Mouse (Mus musculus) lung, embryonic 15.5 days (tissue): Measurements from ENCODE around the gene Gm37240. TPM values are rescaled to one million over a fixed set of nuclear protein-coding genes. Genes with fewer than 3 reads are reported as not detected.

ENCODE experiments used
- ATAC-seq: fragments of 200-750 bp; cut with Nextera tagmentation; 2 replicates; pipeline ENCODE4 v1.8.0; 2017; ENCODE audit warnings: moderate number of reproducible peaks, borderline replicate concordance; ENCODE audit not compliant: low FRiP score, low TSS enrichment; ENCODE audit errors: extremely low read depth
- H3K27ac ChIP-seq: fragments of 300-500 bp; sonication (generic); 2 replicates; pipeline ENCODE4 v1.5.1; 2015; ENCODE audit warnings: moderate library complexity, mild to moderate bottlenecking, inconsistent platforms
- H3K27me3 ChIP-seq: fragments of 300-500 bp; sonication (generic); 2 replicates; pipeline ENCODE4 v1.6.1; 2015; ENCODE audit warnings: inconsistent platforms
- H3K36me3 ChIP-seq: fragments of 300-500 bp; sonication (generic); 2 replicates; pipeline ENCODE4 v1.6.1; 2015; ENCODE audit warnings: inconsistent platforms
- H3K4me1 ChIP-seq: fragments of 300-500 bp; sonication (generic); 2 replicates; pipeline ENCODE4 v1.6.1; 2015; ENCODE audit warnings: inconsistent platforms
- H3K4me2 ChIP-seq: fragments of 300-500 bp; sonication (generic); 2 replicates; pipeline ENCODE4 v1.6.1; 2015; ENCODE audit warnings: inconsistent platforms, mild to moderate bottlenecking, moderate library complexity
- H3K4me3 ChIP-seq: fragments of 300-500 bp; sonication (generic); 2 replicates; pipeline ENCODE4 v1.5.1; 2015; ENCODE audit warnings: mild to moderate bottlenecking, inconsistent platforms
- H3K9ac ChIP-seq: fragments of 300-500 bp; sonication (generic); 2 replicates; pipeline ENCODE4 v1.6.1; 2015; ENCODE audit warnings: inconsistent platforms
- H3K9me3 ChIP-seq: fragments of 300-500 bp; sonication (generic); 2 replicates; pipeline ENCODE4 v1.6.1; 2016; ENCODE audit warnings: inconsistent platforms
- WGBS: fragments of 180-500 bp; shearing (Covaris S2); methylation state at CpG from one replicate; pipeline ENCODE4 v1.1.7; 2015; 5-methylcytosine and 5-hydroxymethylcytosine counted together
- polyA plus RNA-seq: library from polyadenylated mRNA; unstranded; fragments of >200 nt; fragmentation: Nextera tagmentation; extraction: Ambion mirVana; gene quantifications from 2 replicates; pipeline ENCODE4 v1.2.1, GENCODE M21; 2015

Gene Gm37240
- polyA plus RNA-seq, 1 experiment from 2014 or later: 8.8 TPM

- no peak for ATAC-seq
- H3K27ac ChIP-seq: no peak overlapping the region
- H3K4me2 ChIP-seq: no peak overlapping the region
- 58% methylated on average over 12 of the region's 12 CpGs for WGBS
- H3K27me3 ChIP-seq: no peaks in the 10 kb centered on the region
- H3K9me3 ChIP-seq: no peaks in the 10 kb centered on the region
- H3K4me3 ChIP-seq: no peak overlapping the region
- no peak overlapping the region for H3K9ac ChIP-seq
- H3K4me1 ChIP-seq: peaks cover 2% of the 10 kb centered on the region; the same call in 1 of the 2 replicates
- no peaks in the 10 kb centered on the region for H3K36me3 ChIP-seq
These were observed 715.2 kb downstream of the Gm37240 start for GRCm38 (mm10) chr3:85172096-85172495.

DNA sequence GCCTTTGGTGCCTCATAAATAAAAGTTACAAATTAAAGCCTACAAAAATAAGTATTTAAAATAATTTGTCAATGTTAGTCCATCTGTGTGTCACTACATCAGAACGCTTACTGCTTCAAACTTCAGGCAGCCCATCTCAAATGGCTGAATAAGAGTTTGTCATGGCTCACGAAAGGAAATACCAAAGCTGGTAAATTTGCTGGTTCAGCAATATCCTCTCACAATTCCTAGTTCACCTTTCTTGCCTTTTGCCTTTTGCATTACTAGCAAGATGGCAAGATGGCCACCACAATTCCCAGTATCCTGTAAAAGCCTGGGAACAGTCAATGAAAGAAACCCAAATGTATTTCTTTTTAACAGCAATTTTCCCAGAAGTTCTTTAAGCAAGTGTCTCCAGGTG, 718.5 kb downstream of the Gm37240 start:
- Histone ChIP-seq H3K4me2 (no peak overlapping the region), H3K27me3 (no peaks in the 10 kb centered on the region), H3K36me3 (no peaks in the 10 kb centered on the region), H3K4me1 (no peaks in the 10 kb centered on the region), H3K27ac (no peak overlapping the region), H3K4me3 (no peak overlapping the region), H3K9me3 (no peaks in the 10 kb centered on the region), H3K9ac (no peak overlapping the region)
- ATAC-seq: no peak
- WGBS: 77% methylated on average over 2 of the region's 2 CpGs

DNA sequence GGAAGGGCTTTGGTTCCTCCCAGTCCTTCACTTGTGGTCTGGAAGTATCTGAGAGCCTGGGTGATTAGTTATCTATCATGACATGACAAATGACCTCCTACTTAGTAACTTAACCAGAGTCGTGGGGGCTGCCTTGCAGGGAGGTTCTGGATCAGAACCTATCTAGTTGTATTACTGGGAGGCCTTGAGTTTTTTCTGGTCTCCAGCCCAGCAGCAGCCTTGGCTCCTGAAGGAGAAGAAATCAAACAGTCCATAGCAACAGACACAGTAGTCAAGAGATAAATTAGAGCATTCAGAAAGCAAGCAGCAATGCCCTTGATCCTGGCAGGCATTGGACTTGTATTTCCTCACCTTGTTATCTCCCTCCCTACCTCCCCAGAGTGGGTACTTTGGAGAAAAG, 722.4 kb downstream of the Gm37240 start:
- ATAC-seq: no peak
- H3K4me1 ChIP-seq: no peaks in the 10 kb centered on the region
- WGBS: 36% methylated on average over 1 of the region's 1 CpGs

DNA sequence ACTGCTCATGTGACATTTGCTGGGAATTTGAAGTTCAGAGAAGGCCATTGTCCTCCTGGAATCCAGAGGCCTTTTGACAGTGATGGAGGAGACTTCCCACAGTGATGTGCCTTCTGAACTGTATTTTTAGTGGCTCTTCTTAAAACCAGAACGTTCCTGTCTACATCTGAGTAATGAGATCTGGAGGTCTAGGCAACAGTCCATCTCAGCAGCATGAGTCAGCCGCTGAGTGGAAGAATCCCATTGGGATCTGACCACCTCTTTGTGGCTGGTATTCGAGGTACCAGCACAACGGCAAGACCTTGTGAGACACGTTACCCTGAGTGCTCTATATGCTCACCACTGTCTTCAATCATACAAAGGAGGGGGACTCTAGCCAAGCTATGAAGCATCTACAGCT, 723.9 kb downstream of the Gm37240 start:
- no peak overlapping the region for H3K9ac ChIP-seq
- no peak overlapping the region for H3K4me2 ChIP-seq
- 87% methylated on average over 5 of the region's 5 CpGs for WGBS
- no peaks in the 10 kb centered on the region for H3K36me3 ChIP-seq
- H3K9me3 ChIP-seq: no peaks in the 10 kb centered on the region
- H3K4me1 ChIP-seq: no peaks in the 10 kb centered on the region
- no peak for ATAC-seq
- H3K27me3 ChIP-seq: no peaks in the 10 kb centered on the region
- H3K4me3 ChIP-seq: no peak overlapping the region
- no peak overlapping the region for H3K27ac ChIP-seq

More for the DNA sequence above, 722.4 kb downstream of the Gm37240 start:
- no peak overlapping the region for H3K27ac ChIP-seq
- H3K27me3 ChIP-seq: no peaks in the 10 kb centered on the region
- no peak overlapping the region for H3K9ac ChIP-seq
- H3K36me3 ChIP-seq: no peaks in the 10 kb centered on the region
- H3K4me2 ChIP-seq: no peak overlapping the region
- H3K4me3 ChIP-seq: no peak overlapping the region
- no peaks in the 10 kb centered on the region for H3K9me3 ChIP-seq

DNA sequence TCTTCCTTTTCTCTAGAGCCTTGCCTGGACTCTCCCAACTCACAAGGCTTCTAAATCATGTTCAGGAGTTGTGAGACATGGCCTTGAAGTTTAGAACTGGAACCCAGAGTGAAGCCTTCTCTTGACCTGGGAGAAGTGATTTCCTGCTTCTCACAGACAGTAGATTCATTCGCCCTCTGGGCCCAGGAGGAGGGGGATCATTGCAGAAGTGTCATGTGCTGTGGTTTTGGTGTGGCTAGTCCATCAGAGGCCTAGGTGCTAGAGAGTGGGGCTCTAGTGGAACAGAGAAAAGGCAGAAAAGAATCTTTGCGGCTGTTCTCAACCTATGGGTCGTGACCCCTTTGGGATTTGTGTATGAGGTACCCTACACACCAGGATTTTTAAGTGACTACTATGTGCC, 724.9 kb downstream of the Gm37240 start:
- Histone ChIP-seq H3K27me3 (no peaks in the 10 kb centered on the region), H3K27ac (no peak overlapping the region), H3K4me1 (no peaks in the 10 kb centered on the region), H3K9ac (no peak overlapping the region), H3K4me3 (no peak overlapping the region), H3K9me3 (no peaks in the 10 kb centered on the region), H3K36me3 (no peaks in the 10 kb centered on the region), H3K4me2 (no peak overlapping the region)
- 84% methylated on average over 3 of the region's 3 CpGs for WGBS
- ATAC-seq: no peak

DNA sequence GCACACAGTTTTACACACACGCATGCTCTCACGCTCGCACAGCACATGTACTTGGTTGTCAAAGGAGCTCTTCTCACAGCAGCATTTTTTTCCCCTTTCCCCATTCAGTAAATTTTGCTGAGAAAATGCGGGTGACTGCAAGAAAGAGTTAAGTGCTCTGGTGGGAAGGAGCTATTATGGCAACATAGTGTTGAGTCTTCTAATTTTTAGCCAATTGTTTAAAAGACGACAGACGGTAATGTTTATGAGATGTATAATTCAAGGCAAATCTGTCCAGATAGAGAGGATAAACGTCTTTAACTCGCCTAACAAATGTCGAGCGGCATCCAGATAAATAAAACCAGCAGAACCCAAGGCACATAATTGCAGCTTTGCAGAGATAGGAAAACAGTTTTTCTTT, 726.5 kb downstream of the Gm37240 start:
- H3K4me2 ChIP-seq: no peak overlapping the region
- H3K36me3 ChIP-seq: no peaks in the 10 kb centered on the region
- H3K27ac ChIP-seq: no peak overlapping the region
- no peak overlapping the region for H3K9ac ChIP-seq
- no peaks in the 10 kb centered on the region for H3K27me3 ChIP-seq
- H3K4me1 ChIP-seq: no peaks in the 10 kb centered on the region
- no peaks in the 10 kb centered on the region for H3K9me3 ChIP-seq
- ATAC-seq: no peak
- 51% methylated on average over 10 of the region's 10 CpGs for WGBS
- no peak overlapping the region for H3K4me3 ChIP-seq

DNA sequence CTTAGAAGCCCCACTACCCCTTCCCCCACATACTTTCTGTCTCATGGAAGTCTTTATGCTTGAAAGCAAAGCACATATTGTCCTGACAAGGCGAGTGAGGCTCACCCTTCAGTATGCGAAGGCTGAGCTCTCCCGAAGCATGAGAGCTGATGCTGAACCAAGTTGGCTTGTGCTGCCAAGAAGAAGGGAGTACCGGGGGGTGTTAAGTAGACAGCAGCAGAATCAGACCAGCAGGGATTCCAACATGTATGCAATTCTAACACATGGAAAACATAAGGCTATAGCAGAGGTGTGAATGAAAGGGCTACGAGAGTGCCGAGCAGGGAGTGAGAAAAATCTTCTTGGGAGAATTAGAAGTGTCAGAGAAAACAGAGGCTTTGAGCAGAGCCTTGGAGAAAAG, 727.7 kb downstream of the Gm37240 start:
- 60% methylated on average over 6 of the region's 6 CpGs for WGBS
- no peak overlapping the region for H3K9ac ChIP-seq

DNA sequence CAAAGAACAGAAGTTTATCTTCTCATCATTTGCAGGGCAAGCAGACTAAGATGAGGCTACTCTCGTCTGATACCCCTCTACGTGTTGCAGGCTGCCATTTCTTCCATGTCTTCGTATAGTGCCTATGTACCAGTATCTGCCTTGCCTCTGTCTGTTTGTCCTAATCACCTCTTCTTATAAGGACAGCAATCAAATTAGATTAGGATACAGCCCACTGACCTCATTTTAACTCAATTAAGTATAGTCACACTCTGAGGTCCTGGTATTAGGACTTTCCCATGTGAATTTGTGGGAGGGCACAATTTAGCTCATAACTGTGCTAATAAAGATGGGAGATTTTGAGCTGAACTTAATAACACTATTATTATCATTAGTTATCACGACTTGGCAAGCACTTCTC, 738.5 kb downstream of the Gm37240 start:
- Histone ChIP-seq H3K4me2 (no peak overlapping the region), H3K27me3 (no peaks in the 10 kb centered on the region), H3K9ac (no peak overlapping the region), H3K36me3 (no peaks in the 10 kb centered on the region), H3K27ac (no peak overlapping the region), H3K4me1 (no peaks in the 10 kb centered on the region), H3K9me3 (no peaks in the 10 kb centered on the region), H3K4me3 (no peak overlapping the region)
- WGBS: 80% methylated on average over 4 of the region's 4 CpGs
- no peak for ATAC-seq

More for the DNA sequence above, 727.7 kb downstream of the Gm37240 start:
- H3K9me3 ChIP-seq: no peaks in the 10 kb centered on the region
- no peak overlapping the region for H3K4me3 ChIP-seq
- H3K4me2 ChIP-seq: no peak overlapping the region
- no peaks in the 10 kb centered on the region for H3K36me3 ChIP-seq
- H3K4me1 ChIP-seq: no peaks in the 10 kb centered on the region
- no peaks in the 10 kb centered on the region for H3K27me3 ChIP-seq
- no peak for ATAC-seq
- H3K27ac ChIP-seq: no peak overlapping the region

GRCm38 (mm10) chr3:85148038-85148550, 739.2 kb downstream of the Gm37240 start:
- Histone ChIP-seq H3K9me3 (no peaks in the 10 kb centered on the region), H3K27me3 (no peaks in the 10 kb centered on the region), H3K4me1 (no peaks in the 10 kb centered on the region), H3K27ac (no peak overlapping the region), H3K9ac (no peak overlapping the region), H3K4me3 (no peak overlapping the region), H3K36me3 (no peaks in the 10 kb centered on the region), H3K4me2 (no peak overlapping the region)
- WGBS: 66% methylated on average over 6 of the region's 6 CpGs
- ATAC-seq: no peak

DNA sequence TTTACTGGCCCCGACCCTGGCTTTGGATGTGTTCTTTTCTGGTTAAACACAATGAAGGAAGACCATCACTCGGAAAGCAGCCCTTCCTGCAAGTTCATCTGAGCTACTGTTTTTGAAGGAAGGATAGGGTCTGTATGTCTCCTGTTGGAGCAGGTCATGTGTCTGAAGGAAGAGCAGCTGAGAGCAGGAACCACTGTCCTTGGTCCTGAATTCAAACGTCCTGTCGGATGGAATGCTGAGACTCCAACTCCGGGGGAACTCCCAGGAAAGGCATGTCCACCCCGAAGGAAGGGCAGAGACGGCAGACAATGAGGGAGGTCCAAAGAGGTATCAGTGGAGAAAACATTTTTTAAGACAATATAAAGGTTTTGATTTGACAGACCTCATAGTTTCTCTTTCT, 741.8 kb downstream of the Gm37240 start:
- no peaks in the 10 kb centered on the region for H3K27me3 ChIP-seq
- no peaks in the 10 kb centered on the region for H3K9me3 ChIP-seq
- no peak overlapping the region for H3K9ac ChIP-seq
- no peaks in the 10 kb centered on the region for H3K4me1 ChIP-seq
- no peak overlapping the region for H3K4me2 ChIP-seq
- no peak for ATAC-seq
- no peak overlapping the region for H3K4me3 ChIP-seq
- 27% methylated on average over 7 of the region's 7 CpGs for WGBS
- no peaks in the 10 kb centered on the region for H3K36me3 ChIP-seq
- no peak overlapping the region for H3K27ac ChIP-seq

- no peak overlapping the region for H3K9ac ChIP-seq
- H3K4me3 ChIP-seq: no peak overlapping the region
- H3K27ac ChIP-seq: no peak overlapping the region
- no peaks in the 10 kb centered on the region for H3K36me3 ChIP-seq
- H3K27me3 ChIP-seq: no peaks in the 10 kb centered on the region
- WGBS: 87% methylated on average over 4 of the region's 4 CpGs
- no peak overlapping the region for H3K4me2 ChIP-seq
- H3K9me3 ChIP-seq: no peaks in the 10 kb centered on the region
- ATAC-seq: no peak
- H3K4me1 ChIP-seq: no peaks in the 10 kb centered on the region
These were observed 742.2 kb downstream of the Gm37240 start for GRCm38 (mm10) chr3:85145076-85145475.

DNA sequence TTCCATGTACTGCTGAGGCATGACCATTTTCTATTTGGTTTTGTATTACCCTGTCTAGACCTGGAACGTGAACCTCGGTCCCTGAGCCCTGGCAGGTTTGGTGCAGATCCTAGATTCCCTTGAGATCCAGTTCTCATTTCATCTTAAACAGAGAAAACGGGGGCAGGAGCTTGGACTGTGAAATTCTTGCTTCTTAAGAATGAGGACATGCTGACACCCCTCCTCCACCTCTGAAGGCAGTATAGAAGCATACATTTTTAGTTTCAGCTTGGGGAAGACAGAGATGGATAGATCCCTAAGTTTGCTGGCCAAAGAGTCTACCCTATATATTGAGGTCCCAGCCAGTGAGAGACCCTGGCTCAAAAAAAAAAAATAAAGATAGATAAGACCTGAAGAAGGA, 742.9 kb downstream of the Gm37240 start:
- no peaks in the 10 kb centered on the region for H3K9me3 ChIP-seq
- ATAC-seq: no peak
- 78% methylated on average over 3 of the region's 3 CpGs for WGBS

GRCm38 (mm10) chr3:85140488-85140887, 746.8 kb downstream of the Gm37240 start:
- no peak overlapping the region for H3K4me3 ChIP-seq
- ATAC-seq: no peak
- H3K27me3 ChIP-seq: no peaks in the 10 kb centered on the region
- no peaks in the 10 kb centered on the region for H3K36me3 ChIP-seq
- H3K27ac ChIP-seq: no peak overlapping the region
- no peaks in the 10 kb centered on the region for H3K4me1 ChIP-seq
- H3K4me2 ChIP-seq: no peak overlapping the region
- H3K9ac ChIP-seq: no peak overlapping the region
- WGBS: 26% methylated on average over 7 of the region's 7 CpGs
- no peaks in the 10 kb centered on the region for H3K9me3 ChIP-seq

More for the DNA sequence above, 742.9 kb downstream of the Gm37240 start:
- H3K27me3 ChIP-seq: no peaks in the 10 kb centered on the region
- no peak overlapping the region for H3K4me3 ChIP-seq
- no peaks in the 10 kb centered on the region for H3K36me3 ChIP-seq
- no peak overlapping the region for H3K4me2 ChIP-seq
- H3K4me1 ChIP-seq: no peaks in the 10 kb centered on the region
- H3K27ac ChIP-seq: no peak overlapping the region
- no peak overlapping the region for H3K9ac ChIP-seq
